Mouse (Mus musculus) megakaryocyte-erythroid progenitor cell, adult 5-6 weeks (primary cell): ENCODE measurements around the gene Pigp. TPM values are rescaled to one million over a fixed set of nuclear protein-coding genes. Genes with fewer than 3 reads are reported as not detected.
A peak's percentile ranks its signal among the peaks of the same experiment; 100 is the strongest.

Source experiments
- ATAC-seq: replicated peaks from 2 replicates; pipeline ENCODE4 v1.8.0; 2016; ENCODE audit warnings: mild to moderate bottlenecking, inconsistent platforms; ENCODE audit not compliant: severe bottlenecking, poor library complexity, low FRiP score, low TSS enrichment
- total RNA-seq, 2 experiments: library from RNA; stranded (forward) in 1 of 2; stranded (reverse) in 1 of 2; fragments of 200-1000, 215-1000 nt in 1 of 2; fragments of >200 nt in 1 of 2; fragmentation: Nextera tagmentation in 1 of 2; gene quantifications; 2 replicates each; pipeline ENCODE4 v1.2.3; 2014 to 2017

Gene Pigp
- total RNA-seq (2014; fragmentation: Nextera tagmentation) (41.7 and 81.2 TPM in 2 replicates), total RNA-seq (2017) (23.6 and 28.0 TPM in 2 replicates)

- ATAC-seq: peak; percentile 63
Measured at GRCm38 (mm10) chr16:94371301-94371931, at the start of gene Pigp. Gene Pigp (minus strand): TSS chr16:94371842.

DNA sequence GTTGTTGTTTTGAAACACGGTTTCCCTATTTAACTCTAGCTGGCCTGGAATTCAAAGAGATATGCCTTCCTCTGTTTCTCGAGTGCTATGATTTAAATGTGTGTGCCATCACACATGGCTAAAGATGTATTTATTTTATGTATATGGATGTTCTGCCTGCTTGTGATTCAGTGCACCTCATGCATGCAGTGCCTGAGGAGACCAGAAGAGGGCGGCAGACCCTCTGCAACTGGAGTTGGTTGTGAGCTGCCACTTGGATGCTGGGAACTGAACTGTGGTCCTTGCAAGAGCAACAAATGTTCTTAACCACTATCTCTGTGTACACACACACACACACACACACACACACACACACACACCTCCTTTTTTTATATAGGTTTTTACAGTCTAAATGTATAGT is 48.9 kb upstream of the Pigp start:
- 0 out of 2 replicates have a peak, but pooled peaks have one; percentile 50 for ATAC-seq

GRCm38 (mm10) chr16:94414151-94414550 is 42.5 kb upstream of the Pigp start:
- no peak for ATAC-seq

DNA sequence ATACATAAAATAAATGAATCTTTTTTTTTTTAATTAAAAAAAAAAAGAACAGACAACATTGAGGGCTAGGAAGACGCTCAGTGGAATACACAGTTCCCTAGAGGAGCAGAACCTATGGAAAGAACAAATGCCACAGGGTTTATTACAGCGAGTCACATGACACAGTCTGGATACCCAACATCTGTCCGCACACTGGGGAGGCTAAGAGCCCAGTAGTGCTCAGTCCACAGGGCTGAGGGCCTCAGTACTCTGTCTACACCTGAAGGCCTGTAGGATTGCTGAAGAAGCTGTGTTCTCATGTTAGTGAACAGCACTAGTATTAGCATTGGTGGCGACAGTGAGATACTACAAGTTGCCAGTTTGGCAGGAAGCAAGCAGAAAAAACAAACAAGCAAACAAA is 41.1 kb upstream of the Pigp start:
- no peak for ATAC-seq

DNA sequence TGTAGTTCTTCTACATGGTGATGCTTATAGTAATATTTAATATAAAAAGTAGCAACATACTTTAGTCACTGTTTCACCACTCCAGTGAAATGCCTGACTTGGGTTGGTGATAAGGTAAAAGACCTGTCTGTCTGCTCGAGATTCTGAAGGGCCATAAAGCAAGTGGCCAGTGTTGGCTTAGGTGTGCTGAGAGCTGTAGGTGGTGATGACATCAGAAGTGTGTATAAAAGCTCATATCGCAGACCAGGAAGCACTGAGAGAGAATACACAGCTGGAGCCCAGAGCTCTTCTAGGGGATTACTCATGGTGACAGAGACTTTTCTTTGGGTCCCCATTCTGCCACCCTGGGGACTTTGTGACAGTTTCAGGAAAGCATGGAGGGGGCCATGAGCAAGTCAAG is 40.6 kb upstream of the Pigp start:
- ATAC-seq: no peak

DNA sequence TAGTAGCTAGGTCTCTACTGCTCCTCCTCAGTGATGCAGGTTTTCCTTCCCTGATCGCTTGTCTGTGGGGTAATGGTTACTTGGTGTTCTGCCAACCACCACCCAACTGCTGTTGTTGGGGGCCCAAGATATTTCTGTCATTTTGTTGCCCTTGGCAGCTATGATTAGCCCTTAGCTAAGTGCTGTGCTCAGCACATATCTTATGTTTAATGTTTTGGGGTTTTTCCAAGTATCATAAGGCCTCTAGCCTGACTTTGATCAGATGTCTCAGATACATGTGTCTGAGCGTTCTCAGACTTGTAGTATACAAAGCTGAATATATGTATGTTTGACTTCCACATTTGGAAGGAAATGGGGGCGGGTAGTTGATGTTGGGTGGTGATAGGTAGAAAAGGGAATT is 39.6 kb upstream of the Pigp start:
- ATAC-seq: peak; percentile 88

DNA sequence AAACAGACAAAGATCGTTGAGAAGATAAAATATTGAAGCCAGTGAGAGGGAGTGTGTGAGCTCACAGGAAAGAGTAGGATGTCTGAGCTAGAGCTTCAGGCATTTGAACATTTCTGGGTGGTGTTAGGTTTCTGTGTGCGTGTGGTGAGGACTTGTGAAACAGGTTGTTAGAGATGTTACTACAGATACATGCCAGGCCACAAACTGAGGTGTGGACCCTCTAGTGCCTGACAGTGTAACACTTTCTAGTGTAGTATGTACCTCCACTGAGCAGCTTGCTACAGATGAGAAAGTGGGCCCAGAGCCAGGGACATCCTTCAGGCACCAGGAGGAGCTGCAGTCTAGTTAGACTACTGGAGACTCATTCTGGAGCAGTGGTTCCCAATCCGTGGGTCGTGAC is 30.5 kb upstream of the Pigp start:
- 0 out of 2 replicates have a peak, but pooled peaks have one; percentile 46 for ATAC-seq

DNA sequence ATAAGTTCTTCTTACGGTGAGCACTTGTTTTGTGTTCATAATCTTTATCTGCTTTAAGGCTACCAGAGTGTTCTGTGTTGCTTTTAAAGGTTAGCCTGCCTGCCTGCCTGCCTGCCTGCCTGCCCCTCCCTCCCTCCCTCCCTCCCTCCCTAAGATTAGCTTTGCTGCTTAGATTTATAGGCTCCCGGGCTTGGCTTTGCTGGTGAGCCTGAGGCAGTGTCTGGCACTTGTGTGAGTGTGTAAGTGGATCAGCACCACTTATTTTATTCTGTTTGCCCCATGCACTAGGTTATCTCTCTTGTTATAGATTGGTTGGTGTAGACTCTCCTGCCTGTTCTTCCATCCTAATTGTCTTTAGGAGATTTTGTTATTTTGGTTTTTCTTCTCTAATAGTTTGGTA is 30.0 kb upstream of the Pigp start:
- no peak for ATAC-seq

GRCm38 (mm10) chr16:94399141-94399540 is 27.5 kb upstream of the Pigp start:
- ATAC-seq: no peak

DNA sequence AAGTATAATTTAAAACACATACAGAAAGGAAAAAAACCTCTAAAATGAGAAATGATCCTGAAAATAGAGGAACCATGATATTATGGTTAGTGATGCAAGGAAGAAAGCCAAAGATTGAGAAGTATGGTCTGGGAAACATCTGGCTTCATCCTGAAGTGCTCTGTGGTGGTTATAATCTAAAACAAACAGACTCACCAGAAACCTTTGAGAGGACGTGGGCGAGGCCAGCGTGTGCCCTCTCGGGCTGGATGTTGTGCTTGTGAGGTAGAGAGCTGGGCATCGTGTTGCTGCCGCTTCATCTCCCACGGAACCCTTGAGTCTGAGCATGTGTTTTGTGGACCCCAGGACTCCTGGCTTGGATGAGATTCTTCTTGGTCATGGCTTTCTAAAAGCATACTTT is 25.0 kb upstream of the Pigp start:
- ATAC-seq: peak; percentile 88

GRCm38 (mm10) chr16:94395051-94395450 is 23.4 kb upstream of the Pigp start:
- no peak for ATAC-seq

- no peak for ATAC-seq
Measured at GRCm38 (mm10) chr16:94392299-94392698, 20.7 kb upstream of the Pigp start.

DNA sequence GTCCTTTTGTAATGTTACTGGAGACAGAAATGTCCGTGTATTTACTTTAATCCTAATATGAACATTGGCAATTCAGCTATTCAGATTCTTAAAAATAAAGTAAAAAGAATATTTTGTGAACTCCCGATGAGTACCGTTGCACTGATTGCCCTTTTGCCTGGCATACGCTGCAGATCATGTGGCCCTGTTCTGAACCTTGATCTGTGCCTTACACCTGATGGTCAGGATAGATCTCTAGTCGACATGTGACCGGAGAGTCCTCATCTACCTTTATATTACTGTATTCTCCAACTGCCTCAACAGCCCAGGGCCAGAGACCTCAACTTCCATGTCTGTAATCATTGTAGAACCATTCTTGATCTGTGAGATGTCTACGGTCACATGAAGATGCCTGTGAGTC is 16.0 kb upstream of the Pigp start:
- no peak for ATAC-seq

DNA sequence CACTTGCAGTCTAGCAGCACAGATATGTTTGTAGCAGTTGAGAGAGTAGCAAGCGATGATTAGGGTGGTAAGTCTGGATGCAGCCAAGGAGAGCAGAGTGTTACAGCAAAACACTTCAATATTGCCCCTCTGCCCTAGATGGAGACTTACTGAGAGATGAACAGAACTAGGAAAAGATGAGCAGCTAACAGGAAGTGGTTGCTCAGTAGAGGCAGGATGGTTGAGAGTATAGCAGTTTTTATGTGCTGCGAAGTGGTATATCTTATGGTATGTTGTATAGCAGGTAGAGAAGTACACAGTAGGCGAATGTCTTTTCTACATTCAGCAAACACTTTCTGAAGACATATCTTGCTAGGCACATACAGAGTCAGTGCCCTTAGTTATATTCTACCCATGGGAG is 11.6 kb upstream of the Pigp start:
- no peak for ATAC-seq

- no peak for ATAC-seq
Measured at GRCm38 (mm10) chr16:94379386-94379785, 7.7 kb upstream of the Pigp start.

DNA sequence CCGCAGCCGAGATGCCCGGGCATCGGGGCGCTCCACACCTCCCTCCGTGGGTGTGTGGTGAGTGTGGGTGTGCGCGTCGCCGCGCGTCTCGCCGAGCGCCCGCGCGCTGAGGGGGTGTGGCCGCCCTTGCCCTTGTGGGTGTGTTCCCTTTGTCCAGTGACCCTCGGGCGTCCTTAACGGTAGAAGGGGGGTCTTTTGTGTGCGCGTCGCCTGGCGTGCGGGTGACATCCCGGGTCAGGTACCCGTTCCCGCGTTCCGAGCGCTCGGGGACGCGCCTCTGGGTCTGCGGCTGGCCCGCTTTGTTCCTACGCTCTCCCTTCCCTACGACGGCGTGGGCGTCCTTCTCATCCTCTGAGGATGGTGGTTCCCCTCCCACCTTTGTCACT is 734 bp downstream of the Pigp start:
- peak; percentile 51 for ATAC-seq

DNA sequence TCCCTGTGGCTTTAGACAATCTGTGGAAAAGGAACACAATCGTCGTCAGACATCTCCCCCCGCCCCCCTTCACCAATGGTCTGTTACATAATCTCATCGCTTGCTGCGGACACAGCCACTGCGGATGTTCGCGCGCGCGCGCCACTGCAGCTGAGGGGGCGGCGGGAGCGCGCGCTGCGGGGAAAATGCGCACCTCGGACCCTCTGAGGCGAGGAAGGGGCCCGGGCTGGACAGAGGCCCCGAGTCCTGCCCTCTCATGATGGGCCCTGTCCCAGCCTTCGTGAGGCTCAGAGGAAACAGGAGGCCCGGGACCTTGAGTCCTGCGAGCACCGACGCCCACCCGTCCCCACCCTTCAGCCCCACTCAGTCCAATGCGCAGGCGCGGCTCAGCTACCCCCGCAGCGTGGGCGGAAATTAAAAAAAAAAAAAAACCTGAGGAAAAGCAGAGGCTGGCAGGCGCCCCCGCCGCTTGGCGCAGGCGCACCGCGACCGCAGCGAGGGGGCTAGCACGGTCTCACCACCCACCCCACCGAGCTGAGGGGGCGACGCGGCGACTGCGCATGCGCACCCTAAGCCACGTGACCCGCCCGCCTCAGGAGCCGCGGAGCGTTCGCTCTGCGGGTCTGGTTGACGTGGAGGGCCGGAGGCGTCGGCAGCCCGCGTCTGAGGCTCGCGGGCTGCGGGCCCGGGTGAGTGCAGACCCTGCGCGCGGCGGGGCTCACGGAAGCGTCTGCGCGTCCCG is 1.3 kb downstream of the Pigp start, which contains the start of gene Ttc3:
Gene Ttc3, plus strand, starts transcription at position 446 of the 742 bp plus-strand sequence.
- ATAC-seq: peak; percentile 75

GRCm38 (mm10) chr16:94369596-94370172 is 2.0 kb downstream of the Pigp start:
- 0 out of 2 replicates have a peak, but pooled peaks have one; percentile 19 for ATAC-seq

- no peak for ATAC-seq
Measured at GRCm38 (mm10) chr16:94365435-94365834, 6.2 kb downstream of the Pigp start.

DNA sequence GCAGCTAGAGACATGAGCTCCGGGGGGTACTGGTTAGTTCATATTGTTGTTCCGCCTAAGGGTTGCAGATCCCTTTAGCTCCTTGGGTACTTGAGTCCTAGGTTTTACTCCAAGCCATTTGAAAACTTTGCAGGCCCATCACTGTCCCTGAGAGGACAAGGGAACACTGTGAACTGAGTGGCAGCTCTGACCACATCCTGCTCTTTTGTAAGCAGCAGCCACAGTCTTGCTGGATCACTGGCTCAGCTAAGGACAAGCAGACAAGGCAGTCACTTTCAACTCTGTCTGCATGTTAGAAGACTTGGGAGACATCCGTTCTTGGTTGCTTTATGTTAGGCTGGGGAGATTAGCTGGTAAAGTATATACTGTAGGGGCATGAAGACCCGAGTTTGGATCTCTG is 7.8 kb downstream of the Pigp start:
- no peak for ATAC-seq
